Mouse (Mus musculus): Measurements from ENCODE around the gene Fblim1.

DNA sequence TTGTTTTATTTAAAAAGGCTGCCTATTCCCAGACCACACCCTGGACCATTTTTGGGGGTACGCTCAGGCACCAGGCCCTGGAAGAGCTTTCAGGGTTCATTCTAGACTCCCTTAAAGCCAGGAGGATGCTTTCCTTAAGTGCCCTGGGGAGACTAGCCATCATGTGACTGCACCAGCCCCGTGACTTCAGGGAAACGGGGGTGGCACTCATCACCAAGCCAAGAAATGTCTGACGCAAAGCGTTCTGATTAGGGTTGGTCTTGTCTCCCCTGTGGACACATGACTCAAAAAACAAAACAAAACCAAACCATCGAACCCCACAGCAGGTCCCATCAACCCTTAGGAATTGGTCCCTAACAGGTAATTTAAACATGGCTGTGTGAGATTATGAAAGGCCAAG is 45.4 kb upstream of the Fblim1 start:
- no peak for TF ChIP-seq CTCF (IDR thresholded peaks at IDR 0.05; ENCODE audit: low read depth)
- no peak for TF ChIP-seq EP300 (IDR thresholded peaks at IDR 0.05; ENCODE audit: low read depth)

Data from liver, postnatal 0 days (tissue).